14 mouse cellular contexts compared by ENCODE assay signal in the genomic region with DNA sequence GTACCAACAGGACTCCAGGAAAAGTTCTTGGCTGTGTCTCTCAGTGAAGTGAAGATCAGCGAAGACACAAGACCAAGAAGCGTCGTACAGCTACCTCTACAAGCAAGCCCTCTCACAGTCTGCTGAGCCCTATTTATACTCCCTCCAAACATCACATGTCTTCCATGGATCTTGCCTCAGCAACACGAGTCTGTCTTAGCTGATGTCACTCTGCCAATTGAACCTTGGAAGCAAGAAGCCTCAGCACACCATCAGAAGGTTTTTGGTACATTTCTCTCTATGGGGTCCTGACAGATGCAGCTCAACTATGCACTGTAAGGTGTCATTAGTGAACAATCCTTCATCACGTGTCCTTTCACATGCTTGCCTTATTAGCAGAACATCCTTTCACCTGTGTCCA. TPM values are rescaled to one million over a fixed set of nuclear protein-coding genes. Genes with fewer than 3 reads are reported as not detected.
"Had no signal": no experiment of that assay in that cellular context is flagged by ENCODE, and none has a peak within 500 bp of the region (broad histone marks: within the 10 kb centered on the region; RNA-seq: fewer than 3 reads in every experiment).

No protein-coding gene starts in this region.

- H3K27me3 ChIP-seq: neural tube, embryonic 12.5 days had no signal

- ATAC-seq: intestine, embryonic 16.5 days had no signal

- H3K4me1 ChIP-seq: limb, embryonic 13.5 days had no signal

- H3K27ac ChIP-seq: limb, embryonic 13.5 days; liver, embryonic 14.5 days; neural tube, embryonic 12.5 days; stomach, postnatal 0 days had no signal

- H3K9ac ChIP-seq: limb, embryonic 13.5 days; liver, embryonic 14.5 days; neural tube, embryonic 12.5 days had no signal

- DNase-seq: lung, adult 18-20 months; midbrain, embryonic 14.5 days; thymus, postnatal 4 days had no signal

- H3K4me3 ChIP-seq: limb, embryonic 13.5 days; myocyte; neural tube, embryonic 12.5 days had no signal

- H3K9me3 ChIP-seq: limb, embryonic 13.5 days; neural tube, embryonic 12.5 days had no signal

- H3K4me2 ChIP-seq: limb, embryonic 13.5 days; neural tube, embryonic 12.5 days had no signal

- H3K36me3 ChIP-seq: limb, embryonic 13.5 days; neural tube, embryonic 12.5 days had no signal

RNA-seq across cellular contexts. Expression of a gene that starts 28.6 kb away (rescaled TPM):
- total RNA-seq: left cerebral cortex, adult 18-20 months; liver, adult 2 months; megakaryocyte-erythroid progenitor cell, adult 5-6 weeks; neutrophil, adult 5-6 weeks had no signal
- polyA plus RNA-seq: intestine, embryonic 16.5 days; limb, embryonic 13.5 days; liver, adult 2 months; liver, embryonic 14.5 days; lung, embryonic 16.5 days; midbrain, embryonic 14.5 days; myocyte; neural tube, embryonic 12.5 days; stomach, postnatal 0 days had no signal
